Mouse (Mus musculus): ENCODE measurements at regions not wholly inside any gene's neighbourhood (a gene's known extent, or its start where the extent isn't known, plus 50 kb on each side); places are given as distances from the start of the nearest gene placed in this dataset.

DNA sequence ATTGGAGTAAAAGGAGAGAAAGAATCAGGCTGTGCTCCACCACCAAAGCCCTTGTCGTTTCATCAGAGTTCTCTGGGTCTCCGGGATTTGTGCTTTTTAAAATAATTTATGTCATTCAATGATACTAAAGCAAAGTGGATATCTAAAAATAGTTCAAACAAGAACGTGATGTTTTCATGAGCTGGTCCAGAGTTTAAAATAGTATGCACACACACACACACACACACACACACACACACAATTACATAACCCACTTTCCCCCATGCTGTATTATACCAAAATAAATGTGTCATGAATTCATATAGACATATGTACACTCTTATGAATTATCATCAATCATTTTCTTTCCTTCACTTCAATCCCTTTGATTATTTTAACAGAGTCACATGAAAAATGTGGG is 118.5 kb upstream of the Gdnf start:
- DNase-seq (ENCODE audit: low spot score in 2 of 2) = no peak

DNA sequence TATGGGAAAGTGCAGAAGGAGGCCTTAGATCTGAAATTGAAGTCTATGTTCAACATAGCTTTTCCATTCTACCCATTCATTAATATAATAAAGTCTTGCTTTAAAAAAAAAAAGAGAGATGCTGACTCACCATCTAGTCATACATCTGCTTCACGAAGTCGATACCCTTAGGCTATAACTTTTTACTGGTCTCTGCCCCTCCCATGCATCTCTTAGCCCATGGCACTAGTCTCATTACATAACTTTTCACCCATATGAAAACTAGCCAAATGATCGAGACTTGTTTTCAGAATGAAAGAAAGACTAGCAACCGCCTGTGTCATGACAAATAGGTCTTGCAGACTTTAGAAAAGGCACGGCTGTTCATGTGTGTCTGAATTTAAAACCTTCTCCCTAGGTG is 116.6 kb upstream of the Gdnf start:
- DNase-seq (ENCODE audit: low spot score in 2 of 2) = no peak

DNA sequence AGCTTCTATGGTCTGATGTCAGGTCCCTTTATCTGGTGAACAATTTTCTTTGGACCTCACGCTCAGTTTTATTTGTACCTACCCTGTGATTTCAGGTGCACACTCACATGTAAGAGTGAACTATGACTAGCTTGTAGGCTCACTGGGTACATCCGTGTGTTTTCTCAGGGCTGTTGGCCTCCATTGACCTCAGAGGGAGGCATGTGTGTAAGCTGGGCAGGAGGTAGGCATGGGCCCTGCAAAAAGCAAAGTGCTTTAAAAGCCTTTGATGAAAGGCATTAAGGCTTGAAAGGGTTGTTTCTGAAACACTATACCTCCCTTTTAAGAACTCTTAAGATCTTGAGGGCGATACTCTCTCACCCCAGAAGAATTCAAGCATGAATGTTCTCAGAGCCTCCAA is 112.9 kb upstream of the Gdnf start:
- DNase-seq (ENCODE audit: low spot score in 2 of 2) = no peak

DNA sequence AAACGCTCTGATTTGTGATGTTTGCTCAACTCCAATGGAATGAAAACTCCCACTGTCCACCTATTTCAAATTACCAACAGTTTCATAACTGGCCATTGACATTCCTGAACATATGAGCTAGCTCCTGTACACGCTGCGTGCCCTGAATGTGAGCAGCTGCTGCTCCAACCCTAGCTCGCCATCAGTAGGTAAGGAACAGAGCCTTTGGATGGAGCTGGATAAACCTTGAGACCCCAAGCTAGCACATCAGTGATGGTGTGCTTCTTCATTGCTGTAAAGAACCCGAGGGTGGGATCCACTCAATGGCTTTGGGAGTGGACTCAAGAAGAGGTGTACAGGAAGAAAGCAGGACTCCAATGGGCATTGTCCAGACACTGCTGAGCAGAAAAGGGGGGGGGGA is 101.8 kb upstream of the Gdnf start:
- DNase-seq (ENCODE audit: low spot score in 2 of 2) = no peak

DNA sequence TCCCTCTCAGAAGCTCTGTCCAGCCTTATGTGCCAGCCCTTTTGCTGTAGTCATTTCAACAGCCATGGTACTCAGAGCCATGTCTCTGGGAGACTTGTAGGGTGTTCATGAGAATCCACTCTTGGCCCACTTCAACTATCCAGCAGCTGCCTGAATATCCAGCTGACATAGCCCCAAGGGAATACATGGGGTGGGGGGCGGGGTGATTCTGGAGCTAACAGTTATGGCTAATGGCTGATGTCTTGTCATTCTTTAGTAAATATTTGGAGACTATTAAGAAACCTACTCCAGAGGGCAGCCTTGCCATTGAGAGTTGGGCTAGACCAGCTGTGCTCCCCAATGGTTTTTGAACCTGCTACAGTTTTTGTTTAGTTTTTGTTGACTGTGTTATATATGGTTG is 96.0 kb upstream of the Gdnf start:
- no peak for DNase-seq (ENCODE audit: low spot score in 2 of 2)

DNA sequence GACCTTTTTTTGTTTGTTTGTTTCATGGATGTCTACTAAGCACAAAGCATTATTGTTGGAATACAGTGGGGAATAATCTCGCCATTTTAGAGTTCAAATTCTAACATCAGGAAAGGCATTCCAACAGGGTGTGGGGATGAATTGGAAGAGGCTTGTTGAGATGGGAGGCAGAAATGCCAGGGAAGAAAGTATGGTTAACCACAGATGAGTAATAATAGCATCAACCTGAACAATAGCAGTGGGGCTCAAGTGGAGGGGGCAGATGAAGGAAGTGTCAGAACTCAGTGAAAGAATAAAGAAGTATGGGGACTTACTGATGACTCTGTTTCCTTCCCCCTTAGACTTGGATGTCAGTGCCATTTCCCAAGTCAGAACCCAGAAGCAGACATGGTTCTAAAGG is 94.5 kb upstream of the Gdnf start:
- no peak for DNase-seq (ENCODE audit: low spot score in 2 of 2)

DNA sequence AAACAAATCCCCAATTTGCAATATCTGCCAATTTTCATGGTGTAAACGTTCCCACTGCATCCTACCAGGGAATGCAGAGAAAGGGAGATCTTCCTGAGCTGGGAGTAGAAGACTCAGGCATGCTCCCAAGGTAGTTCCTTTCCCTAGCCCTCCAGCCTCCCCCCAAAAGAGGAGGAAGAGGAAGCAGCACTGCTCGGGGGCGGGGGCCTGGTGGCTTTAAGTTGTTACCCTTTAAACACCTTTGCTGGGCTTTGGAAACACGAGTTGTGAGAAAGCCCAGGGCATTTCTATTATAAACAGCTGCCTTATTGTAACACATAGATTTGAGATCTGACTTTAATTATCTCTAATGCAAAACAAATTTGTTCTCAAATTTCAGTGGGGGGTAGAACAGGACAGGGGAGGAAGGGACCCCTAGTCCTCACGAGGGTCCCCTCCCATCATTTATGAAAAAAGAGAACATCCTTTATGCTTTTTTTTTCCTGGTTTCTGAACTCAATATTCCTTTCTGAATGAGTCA is 87.4 kb upstream of the Gdnf start:
- no peak for DNase-seq (ENCODE audit: low spot score in 2 of 2)

DNA sequence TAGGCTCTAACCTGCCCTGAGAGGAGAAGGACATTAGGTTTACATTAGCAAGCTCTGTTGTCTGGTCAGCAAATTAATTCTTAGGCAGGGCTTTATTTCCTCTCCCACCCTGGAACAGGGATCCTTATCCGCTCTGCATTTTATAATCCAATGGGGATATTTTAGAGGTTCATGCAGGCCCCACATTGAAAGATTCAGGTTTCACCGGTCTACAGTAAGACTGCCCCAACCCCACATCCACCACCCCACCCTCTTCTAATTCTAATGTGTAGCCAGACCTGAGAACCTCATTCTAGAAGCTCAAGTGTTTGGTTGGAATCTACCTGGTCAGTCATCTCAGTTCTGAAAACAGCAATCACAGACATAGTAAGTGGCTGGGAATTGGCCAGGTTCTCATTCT is 86.9 kb upstream of the Gdnf start:
- no peak for DNase-seq (ENCODE audit: low spot score in 2 of 2)

DNA sequence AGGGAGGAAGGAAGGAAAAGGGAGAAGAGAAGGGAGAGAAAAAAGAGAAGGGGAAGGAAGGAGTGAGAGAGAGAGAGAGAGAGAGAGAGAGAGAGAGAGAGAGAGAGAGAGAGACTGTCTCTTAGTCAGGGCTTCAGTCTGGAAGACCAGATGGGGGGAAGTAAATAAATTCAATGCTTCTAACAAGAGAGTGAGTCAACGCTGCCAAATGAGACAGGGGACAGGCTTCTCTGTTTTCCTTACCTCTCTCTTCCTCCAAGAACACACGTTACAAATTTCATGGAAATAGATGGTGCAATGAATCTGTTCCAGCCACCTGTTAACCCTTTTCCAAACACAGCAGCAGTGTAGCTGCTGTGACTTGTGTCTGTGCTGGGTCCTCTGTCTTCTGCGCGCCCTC is 85.1 kb upstream of the Gdnf start:
- peak in 1 of 2 experiments; percentile 22 for DNase-seq (ENCODE audit: low spot score in 2 of 2)

DNA sequence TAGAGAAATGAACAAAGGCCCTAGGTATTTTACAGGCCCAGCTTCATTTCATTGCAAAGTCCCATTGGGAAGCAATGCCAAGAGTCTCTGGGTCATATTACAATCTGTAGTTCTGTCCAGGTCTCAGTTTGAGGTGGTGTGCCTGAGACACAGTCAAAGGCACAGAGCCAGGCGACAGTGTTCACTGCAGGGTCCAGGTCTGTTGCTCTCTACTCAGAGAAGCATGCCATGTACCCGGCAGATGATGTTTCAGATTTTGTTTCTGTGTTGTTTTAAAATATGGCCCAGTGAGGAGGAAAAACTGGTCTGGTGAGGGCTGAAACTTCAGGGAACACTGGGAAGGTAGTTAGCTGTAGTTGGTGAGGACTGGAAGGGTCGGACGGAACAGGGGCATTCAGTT is 63.1 kb upstream of the Gdnf start:
- DNase-seq (ENCODE audit: low spot score in 2 of 2) = no peak

DNA sequence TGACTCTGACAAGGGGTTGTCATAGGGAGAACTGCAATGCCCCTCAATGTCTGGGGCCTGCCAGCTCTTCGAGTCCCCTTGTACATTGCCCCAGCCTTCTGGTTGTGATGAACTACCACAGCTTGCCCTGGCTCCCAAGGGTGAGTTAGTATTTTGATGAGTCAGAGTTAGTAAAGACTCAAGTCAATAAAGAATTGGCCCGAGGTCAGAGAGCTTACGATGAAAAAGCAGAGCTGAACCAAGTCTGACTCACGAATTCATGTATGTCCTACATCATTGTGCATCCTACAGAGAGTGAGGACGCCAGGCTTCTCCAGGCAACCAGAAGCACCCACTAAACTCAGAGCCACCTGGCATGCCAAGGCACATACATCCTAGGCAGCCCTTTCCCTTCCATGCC is 60.2 kb upstream of the Gdnf start:
- no peak for DNase-seq (ENCODE audit: low spot score in 2 of 2)
